Mouse (Mus musculus) myocyte (in vitro differentiated cells): ENCODE data around the gene Hnrnpr. TPM values are rescaled to one million over a fixed set of nuclear protein-coding genes. Genes with fewer than 3 reads are reported as not detected.
A peak's percentile ranks its signal among the peaks of the same experiment; 100 is the strongest.

ENCODE experiments used
- H3K27me3 ChIP-seq: one replicate; pipeline ENCODE4 v1.6.1; 2011; ENCODE audit not compliant: control insufficient read depth, insufficient read depth, insufficient read length
- H3K36me3 ChIP-seq: one replicate; pipeline ENCODE4 v1.6.1; 2011; ENCODE audit not compliant: control insufficient read depth, insufficient read depth
- H3K4me2 ChIP-seq: one replicate; pipeline ENCODE4 v1.6.1; 2011; ENCODE audit warnings: low read depth, control low read depth
- H3K4me3 ChIP-seq: one replicate; pipeline ENCODE4 v1.5.1; 2011; ENCODE audit warnings: mild to moderate bottlenecking, control low read depth, moderate library complexity
- H3K79me2 ChIP-seq: one replicate; pipeline ENCODE4 v1.6.1; 2011; ENCODE audit not compliant: control insufficient read depth, insufficient read depth
- H3ac ChIP-seq: one replicate; pipeline ENCODE4 v1.6.1; 2011; ENCODE audit not compliant: control insufficient read depth, insufficient read length
- CEBPB ChIP-seq: IDR thresholded peaks from 2 replicates; pipeline ENCODE4 v1.6.1; 2011; ENCODE audit warnings: mild to moderate bottlenecking, moderate library complexity; ENCODE audit not compliant: poor library complexity, insufficient read depth, severe bottlenecking
- E2F4 ChIP-seq: IDR thresholded peaks from one replicate; pipeline ENCODE4 v1.6.1; 2011; ENCODE audit warnings: mild to moderate bottlenecking, control low read depth, moderate library complexity; ENCODE audit not compliant: insufficient read depth
- MAX ChIP-seq: IDR thresholded peaks from one replicate; pipeline ENCODE4 v1.6.1; 2011; ENCODE audit warnings: low read depth, mild to moderate bottlenecking, control low read depth
- MYOD1 ChIP-seq, 3 experiments: IDR thresholded peaks; one replicate each; pipeline ENCODE4 v1.6.1; 2011; ENCODE audit warnings: control low read depth in 2 of 3, low read depth in 2 of 3, mild to moderate bottlenecking in 2 of 3, moderate library complexity in 1 of 3; ENCODE audit not compliant: insufficient read length in 2 of 3, control insufficient read depth in 1 of 3
- MYOG ChIP-seq, 3 experiments: IDR thresholded peaks; one replicate each; pipeline ENCODE4 v1.6.1; 2011; ENCODE audit warnings: control low read depth in 2 of 3, low read depth in 2 of 3, mild to moderate bottlenecking in 2 of 3; ENCODE audit not compliant: insufficient read length in 2 of 3, control insufficient read depth in 1 of 3, insufficient read depth in 1 of 3
- POLR2A ChIP-seq: IDR thresholded peaks from one replicate; pipeline ENCODE4 v1.6.1; 2011; ENCODE audit warnings: low read depth, mild to moderate bottlenecking, control low read depth, moderate library complexity; ENCODE audit not compliant: insufficient read length
- POLR2AphosphoS2 ChIP-seq: IDR thresholded peaks from one replicate; pipeline ENCODE4 v1.6.1; 2011; ENCODE audit warnings: low read depth, control low read depth; ENCODE audit not compliant: insufficient read length
- REST ChIP-seq: IDR thresholded peaks from one replicate; pipeline ENCODE4 v1.6.1; 2011; ENCODE audit warnings: mild to moderate bottlenecking, control low read depth, moderate library complexity; ENCODE audit not compliant: insufficient read depth, insufficient read length
- SRF ChIP-seq: IDR thresholded peaks from one replicate; pipeline ENCODE4 v1.6.1; 2011; ENCODE audit warnings: low read depth; ENCODE audit not compliant: control insufficient read depth, insufficient read length
- TCF12 ChIP-seq: IDR thresholded peaks from one replicate; pipeline ENCODE4 v1.6.1; 2011; ENCODE audit warnings: mild to moderate bottlenecking, control low read depth; ENCODE audit not compliant: poor library complexity, insufficient read depth, severe bottlenecking
- TCF3 ChIP-seq: IDR thresholded peaks from one replicate; pipeline ENCODE4 v1.6.1; 2011; ENCODE audit warnings: low read depth, control low read depth; ENCODE audit not compliant: insufficient read length
- USF1 ChIP-seq: IDR thresholded peaks from one replicate; pipeline ENCODE4 v1.6.1; 2011; ENCODE audit warnings: low read depth, mild to moderate bottlenecking, control low read depth, moderate library complexity
- polyA plus RNA-seq: library from polyadenylated mRNA; unstranded; fragments of >200 nt; fragmentation: generic; extraction: Trizol; gene quantifications from one replicate; pipeline ENCODE4 v1.2.1, GENCODE M21; 2012; ENCODE audit warnings: missing spikeins

Gene Hnrnpr
- polyA plus RNA-seq, 1 experiment, result 25.1 TPM

GRCm38 (mm10) chr4:136284455-136284854 is 26.3 kb upstream of the Hnrnpr start, which contains the start of gene Zfp46:
Gene Zfp46, plus strand, starts transcription at chr4:136284683.
- Histone ChIP-seq H3K79me2 (peaks cover 17% of the 10 kb centered on the region), H3K27me3 (no peaks in the 10 kb centered on the region), H3K4me2 (peak within 1 kb of the TSS; percentile 98), H3K4me3 (peak within 1 kb of the TSS; percentile 93), H3K36me3 (peaks cover 12% of the 10 kb centered on the region), H3ac (peak within 1 kb of the TSS; percentile 75)
- TF ChIP-seq MAX, result no peak
- no peak for TF ChIP-seq POLR2A
- TF ChIP-seq MYOG (IDR thresholded peaks at IDR 0.05; ENCODE audit: control insufficient read depth in 1 of 3, insufficient read depth in 1 of 3, insufficient read length in 2 of 3, low read depth in 2 of 3), result no peak
- TF ChIP-seq TCF12, result no peak
- TF ChIP-seq REST, result no peak
- TF ChIP-seq POLR2AphosphoS2, result no peak
- TF ChIP-seq SRF, result no peak
- no peak for TF ChIP-seq MYOD1 (IDR thresholded peaks at IDR 0.05; ENCODE audit: control insufficient read depth in 1 of 3, insufficient read length in 2 of 3, low read depth in 2 of 3)
- no peak for TF ChIP-seq TCF3
- TF ChIP-seq E2F4, result no peak
- TF ChIP-seq USF1, result no peak
- TF ChIP-seq CEBPB, result no peak

DNA sequence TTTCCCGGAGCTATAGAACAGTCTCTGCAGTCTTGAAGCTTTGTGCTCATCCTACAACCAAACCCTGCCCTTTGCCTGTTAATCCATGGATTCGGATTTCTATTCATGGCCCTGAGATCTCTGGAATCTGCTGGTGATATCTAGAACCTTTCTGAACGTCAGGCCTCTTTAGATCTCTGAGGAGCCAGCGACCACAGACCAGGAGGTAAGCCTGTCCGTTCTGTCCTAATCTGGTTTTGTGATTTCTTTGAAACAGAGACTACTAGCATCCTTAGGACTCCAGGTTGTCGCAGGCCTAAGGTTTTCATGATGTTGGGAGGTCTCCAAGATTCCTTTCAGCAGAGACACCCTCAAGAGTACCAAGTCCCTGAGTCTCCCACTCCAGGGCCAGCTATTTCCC is 25.9 kb upstream of the Hnrnpr start:
- TF ChIP-seq SRF (no peak), E2F4 (no peak), MAX (no peak), TCF12 (no peak), MYOG (IDR thresholded peaks at IDR 0.05; ENCODE audit: control insufficient read depth in 1 of 3, insufficient read depth in 1 of 3, insufficient read length in 2 of 3, low read depth in 2 of 3) (no peak), POLR2A (no peak), CEBPB (no peak), TCF3 (no peak), POLR2AphosphoS2 (no peak), USF1 (no peak), MYOD1 (IDR thresholded peaks at IDR 0.05; ENCODE audit: control insufficient read depth in 1 of 3, insufficient read length in 2 of 3, low read depth in 2 of 3) (no peak), REST (no peak)
- H3ac ChIP-seq, result peak overlapping the region; percentile 75
- H3K4me2 ChIP-seq, result peak overlapping the region; percentile 80
- H3K4me3 ChIP-seq, result peak overlapping the region; percentile 93
- H3K27me3 ChIP-seq, result no peaks in the 10 kb centered on the region
- H3K36me3 ChIP-seq, result peaks cover 16% of the 10 kb centered on the region
- peaks cover 17% of the 10 kb centered on the region for H3K79me2 ChIP-seq

- H3K27me3 ChIP-seq, result no peaks in the 10 kb centered on the region
- H3K4me3 ChIP-seq, result peak overlapping the region; percentile 93
- TF ChIP-seq USF1 (no peak), POLR2AphosphoS2 (no peak), TCF3 (no peak), POLR2A (peak; percentile 64), REST (peak; percentile 14), SRF (no peak), TCF12 (no peak)
- H3K4me2 ChIP-seq, result peak overlapping the region; percentile 98
- peak overlapping the region; percentile 75 for H3ac ChIP-seq
- peaks cover 17% of the 10 kb centered on the region for H3K79me2 ChIP-seq
- H3K36me3 ChIP-seq, result peaks cover 17% of the 10 kb centered on the region
Observed at GRCm38 (mm10) chr4:136285348-136285810, 25.4 kb upstream of the Hnrnpr start.

- H3K79me2 ChIP-seq, result peaks cover 17% of the 10 kb centered on the region
- H3K4me3 ChIP-seq, result peak overlapping the region; percentile 93
- peak overlapping the region; percentile 75 for H3ac ChIP-seq
- peaks cover 20% of the 10 kb centered on the region for H3K36me3 ChIP-seq
- H3K4me2 ChIP-seq, result peak overlapping the region; percentile 98
- H3K27me3 ChIP-seq, result no peaks in the 10 kb centered on the region
- no peak for TF ChIP-seq USF1
- TF ChIP-seq POLR2A, result peak; percentile 66
Observed at GRCm38 (mm10) chr4:136285811-136286371, 24.9 kb upstream of the Hnrnpr start.

- Histone ChIP-seq H3K4me3 (no peak overlapping the region), H3K79me2 (peaks cover 17% of the 10 kb centered on the region), H3K36me3 (peaks cover 39% of the 10 kb centered on the region), H3ac (no peak overlapping the region), H3K4me2 (no peak overlapping the region), H3K27me3 (no peaks in the 10 kb centered on the region)
- TF ChIP-seq SRF (no peak), MYOD1 (IDR thresholded peaks at IDR 0.05; ENCODE audit: control insufficient read depth in 1 of 3, insufficient read length in 2 of 3, low read depth in 2 of 3) (no peak)
Observed at GRCm38 (mm10) chr4:136289918-136290780, 20.6 kb upstream of the Hnrnpr start.
